ENCODE assay signal across 7 mouse cellular contexts in genomic region chr9:59655958-59656634, GRCm38 (mm10). TPM values are rescaled to one million over a fixed set of nuclear protein-coding genes. Genes with fewer than 3 reads are reported as not detected.
DNase-seq lines count a peak whose midpoint lies in the region; ATAC-seq lines count a peak whose summit lies in the region.

Gene Pkm, plus strand, starts transcription at chr9:59656368.

- H3K27ac ChIP-seq in intestine, embryonic 15.5 days, result peak within 1 kb of the TSS; percentile 97
- peak within 1 kb of the TSS; percentile 100 for H3K27ac ChIP-seq in midbrain, embryonic 10.5 days (replicated peaks)

- peak within 1 kb of the TSS; percentile 64 for H3K4me2 ChIP-seq in intestine, embryonic 15.5 days (replicated peaks)

- H3K4me3 ChIP-seq in intestine, embryonic 15.5 days (replicated peaks), result peak within 1 kb of the TSS; percentile 78
- peak within 1 kb of the TSS; percentile 92 for H3K4me3 ChIP-seq in midbrain, embryonic 10.5 days

- H3K36me3 ChIP-seq in intestine, embryonic 15.5 days, result no peaks in the 10 kb centered on the region
- H3K36me3 ChIP-seq in midbrain, embryonic 10.5 days, result peaks cover 37% of the 10 kb centered on the region

- peak; percentile 98 for DNase-seq in adrenal gland, adult 2 months
- peak; percentile 98 for DNase-seq in embryo, embryonic 11.5 days (ENCODE audit: low read depth, low spot score)
- peak; percentile 92 to 95 for DNase-seq in gastrocnemius, postnatal 36 days
- DNase-seq in left cerebral cortex, postnatal 25 days (ENCODE audit: low spot score in 2 of 2), result peak; percentile 94 to 98
- peak; percentile 98 for DNase-seq in midbrain, embryonic 10.5 days (ENCODE audit: low spot score)
- peak; percentile 90 for DNase-seq in right cerebral cortex, postnatal 4 days

- no peaks in the 10 kb centered on the region for H3K27me3 ChIP-seq in intestine, embryonic 15.5 days (replicated peaks)
- no peaks in the 10 kb centered on the region for H3K27me3 ChIP-seq in midbrain, embryonic 10.5 days (ENCODE audit: low read depth, poor library complexity, severe bottlenecking)

- peaks cover 24% of the 10 kb centered on the region for H3K4me1 ChIP-seq in intestine, embryonic 15.5 days (replicated peaks)
- peaks cover 42% of the 10 kb centered on the region for H3K4me1 ChIP-seq in midbrain, embryonic 10.5 days

- H3K9me3 ChIP-seq in intestine, embryonic 15.5 days, result no peaks in the 10 kb centered on the region
- H3K9me3 ChIP-seq in midbrain, embryonic 10.5 days (replicated peaks), result no peaks in the 10 kb centered on the region

- H3K9ac ChIP-seq in intestine, embryonic 15.5 days, result peak within 1 kb of the TSS; percentile 84

- intact Hi-C loops in gastrocnemius, postnatal 36 days (cut with DNase I), result loop anchor here (2.0 kb wide), 1 partner anchor 17 kb away; no protein-coding TSS in a partner anchor
- intact Hi-C loops in left cerebral cortex, postnatal 25 days (cut with DNase I), result loop anchor here (2.0 to 5.0 kb wide), 3 partner anchors 25 to 95 kb away; partner anchors contain the start of genes Gramd2, Myo9a, Parp6 and Senp8

- ATAC-seq in intestine, embryonic 15.5 days, result peak; percentile 93

- under 1% methylated on average over 46 of the region's 46 CpGs for WGBS in intestine, embryonic 15.5 days
- WGBS in midbrain, embryonic 10.5 days, result under 1% methylated on average over 46 of the region's 46 CpGs

RNA-seq across cellular contexts. Expression of gene Pkm, which starts in this region (rescaled TPM):
- total RNA-seq in adrenal gland, adult 2 months (2021), result 100 to 1,000 TPM; 766 to 872 TPM
- polyA plus RNA-seq in adrenal gland, adult 2 months (2012; rRNA removed), result 1,274 and 1,388 TPM in 2 replicates
- total RNA-seq in gastrocnemius, postnatal 36 days (2021), result 1,000 to 10,000 TPM; 2,923 to 3,646 TPM
- polyA plus RNA-seq in intestine, embryonic 15.5 days (2015; fragmentation: Nextera tagmentation; extraction: Ambion mirVana), result 1,208 and 1,228 TPM in 2 replicates
- 1,000 to 10,000 TPM; 1,173 to 1,205 TPM for total RNA-seq in left cerebral cortex, postnatal 25 days (2021)
- 2,767 and 3,271 TPM in 2 replicates for polyA plus RNA-seq in midbrain, embryonic 10.5 days (2016; fragmentation: Nextera tagmentation; extraction: Ambion mirVana)

Comparison
In these comparisons a context has a peak if more than half of its experiments do, and no peak if none do; other contexts are left out.
1. Peak in every context shown above with its lines: DNase-seq, ATAC-seq, H3K4me3 ChIP-seq and H3K27ac ChIP-seq.